Comparison of ENCODE assay signal across 30 mouse cellular contexts in the genomic region with DNA sequence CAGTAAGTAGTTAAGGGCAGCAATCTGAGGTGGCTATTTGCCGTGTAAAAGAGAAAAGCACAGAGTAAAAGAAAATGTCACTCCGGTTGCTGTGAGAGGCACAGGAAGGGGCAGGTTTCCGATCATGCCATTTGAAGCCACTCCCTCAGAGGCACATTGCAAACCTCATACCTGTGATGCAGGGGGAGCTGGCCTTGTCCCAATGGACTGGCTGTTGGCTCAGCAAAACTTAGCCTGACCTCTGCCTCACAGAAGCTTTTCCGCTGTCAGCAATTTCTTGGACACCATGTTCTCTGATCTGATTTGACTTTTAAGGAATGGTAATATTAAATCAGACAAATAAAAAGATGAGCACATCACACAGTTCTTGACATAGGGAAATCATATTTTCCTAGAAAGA. TPM values are rescaled to one million over a fixed set of nuclear protein-coding genes. Genes with fewer than 3 reads are reported as not detected.
DNase-seq lines count a peak whose midpoint lies in the region; ATAC-seq and TF ChIP-seq lines count a peak whose summit lies in the region.
"Had no signal": no experiment of that assay in that cellular context is flagged by ENCODE, and none has a peak within 500 bp of the region (broad histone marks: within the 10 kb centered on the region; RNA-seq: fewer than 3 reads in every experiment).

No protein-coding gene starts in this region.

- no peaks in the 10 kb centered on the region for H3K79me2 ChIP-seq in liver, adult 2 months (ENCODE audit: control insufficient read depth, insufficient read depth, low read length)

- TF ChIP-seq CTCF in liver, adult 2 months (IDR thresholded peaks at IDR 0.05; ENCODE audit: low read depth, low read length): no peak

- H3K9me3 ChIP-seq in kidney, embryonic 16.5 days (ENCODE audit: low read length): no peaks in the 10 kb centered on the region
- H3K9me3 ChIP-seq in liver, embryonic 12.5 days (replicated peaks): no peaks in the 10 kb centered on the region
- H3K9me3 ChIP-seq: embryonic facial prominence, embryonic 12.5 days; lung, embryonic 15.5 days; midbrain, embryonic 13.5 days; neural tube, embryonic 13.5 days had no signal

- no peak overlapping the region for H3K27ac ChIP-seq in kidney, embryonic 16.5 days (ENCODE audit: low read length)
- no peak overlapping the region for H3K27ac ChIP-seq in liver, adult 2 months (replicated peaks; ENCODE audit: insufficient read depth, low read depth, low read length)
- no peak overlapping the region for H3K27ac ChIP-seq in liver, embryonic 12.5 days
- H3K27ac ChIP-seq: embryonic facial prominence, embryonic 12.5 days; hindbrain, embryonic 14.5 days; lung, embryonic 15.5 days; midbrain, embryonic 13.5 days; neural tube, embryonic 13.5 days had no signal

- no peak for ATAC-seq in kidney, embryonic 16.5 days (ENCODE audit: low FRiP score, low TSS enrichment)
- no peak for ATAC-seq in liver, embryonic 12.5 days
- ATAC-seq: forebrain, embryonic 14.5 days; midbrain, embryonic 13.5 days had no signal

- no peaks in the 10 kb centered on the region for H3K36me3 ChIP-seq in kidney, embryonic 16.5 days (ENCODE audit: insufficient read depth, low read length)
- H3K36me3 ChIP-seq in liver, adult 2 months (ENCODE audit: control insufficient read depth, insufficient read depth, low read length): no peaks in the 10 kb centered on the region
- no peaks in the 10 kb centered on the region for H3K36me3 ChIP-seq in liver, embryonic 12.5 days
- H3K36me3 ChIP-seq: embryonic facial prominence, embryonic 12.5 days; lung, embryonic 15.5 days; midbrain, embryonic 13.5 days; neural tube, embryonic 13.5 days had no signal

- no peak for TF ChIP-seq POLR2A in liver, adult 2 months (IDR thresholded peaks at IDR 0.05; ENCODE audit: extremely low read depth, insufficient read depth, low read length)

- H3K27me3 ChIP-seq in kidney, embryonic 16.5 days (ENCODE audit: insufficient read depth, low read length): no peaks in the 10 kb centered on the region
- H3K27me3 ChIP-seq in liver, adult 2 months (ENCODE audit: control insufficient read depth, insufficient read depth, low read length): no peaks in the 10 kb centered on the region
- no peaks in the 10 kb centered on the region for H3K27me3 ChIP-seq in liver, embryonic 12.5 days (replicated peaks)
- H3K27me3 ChIP-seq: embryonic facial prominence, embryonic 12.5 days; lung, embryonic 15.5 days; midbrain, embryonic 13.5 days; neural tube, embryonic 13.5 days had no signal

- WGBS in kidney, embryonic 16.5 days: 48% methylated on average over 4 of the region's 4 CpGs
- WGBS in liver, adult 2 months: 74% methylated on average over 4 of the region's 4 CpGs
- 69% methylated on average over 4 of the region's 4 CpGs for WGBS in liver, embryonic 12.5 days (ENCODE audit: insufficient replicate concordance)

- no peak overlapping the region for H3K9ac ChIP-seq in kidney, embryonic 16.5 days (replicated peaks; ENCODE audit: low read length)
- no peak overlapping the region for H3K9ac ChIP-seq in liver, adult 2 months (ENCODE audit: low read depth, low read length)
- H3K9ac ChIP-seq in liver, embryonic 12.5 days: no peak overlapping the region
- H3K9ac ChIP-seq: embryonic facial prominence, embryonic 12.5 days; hindbrain, embryonic 14.5 days; lung, embryonic 15.5 days; midbrain, embryonic 13.5 days; neural tube, embryonic 13.5 days had no signal

- H3K4me2 ChIP-seq in kidney, embryonic 16.5 days (replicated peaks; ENCODE audit: low read depth, low read length): no peak overlapping the region
- no peak overlapping the region for H3K4me2 ChIP-seq in liver, embryonic 12.5 days
- H3K4me2 ChIP-seq: embryonic facial prominence, embryonic 12.5 days; heart, embryonic 11.5 days; hindbrain, embryonic 14.5 days; lung, embryonic 15.5 days; midbrain, embryonic 13.5 days; neural tube, embryonic 13.5 days had no signal

- H3K4me3 ChIP-seq in kidney, embryonic 16.5 days (ENCODE audit: low read length): no peak overlapping the region
- no peak overlapping the region for H3K4me3 ChIP-seq in liver, adult 2 months (ENCODE audit: insufficient read depth, low read depth, low read length)
- no peak overlapping the region for H3K4me3 ChIP-seq in liver, embryonic 12.5 days
- H3K4me3 ChIP-seq: embryonic facial prominence, embryonic 12.5 days; lung, embryonic 15.5 days; midbrain, embryonic 13.5 days; neural tube, embryonic 13.5 days had no signal

- DNase-seq in adrenal gland, postnatal 14 days: peak; percentile 27
- no peak for DNase-seq in adrenal gland, adult 8-10 months
- DNase-seq in kidney, adult 11 months: peak; percentile 23
- peak; percentile 49 for DNase-seq in liver, adult 2 months (ENCODE audit: extremely low read depth, low read depth, low spot score)
- DNase-seq in kidney, postnatal 36 days: peak; percentile 27 to 59
- no peak for DNase-seq in right cerebral cortex, postnatal 14 days
- DNase-seq: cerebellum, adult 11-12 months; cerebellum, adult 9-11 months; embryo, embryonic 11 days; gastrocnemius, postnatal 14 days; layer of hippocampus, adult 9-11 months; liver; lung, postnatal 4 days; thymus, postnatal 4 days had no signal

- H3K4me1 ChIP-seq in kidney, embryonic 16.5 days (ENCODE audit: insufficient read depth, low read length): no peaks in the 10 kb centered on the region
- no peaks in the 10 kb centered on the region for H3K4me1 ChIP-seq in liver, adult 2 months (ENCODE audit: control insufficient read depth, insufficient read depth, low read length)
- no peaks in the 10 kb centered on the region for H3K4me1 ChIP-seq in liver, embryonic 12.5 days
- H3K4me1 ChIP-seq: embryonic facial prominence, embryonic 12.5 days; lung, embryonic 15.5 days; midbrain, embryonic 13.5 days; neural tube, embryonic 13.5 days had no signal

RNA-seq across cellular contexts. Expression of a gene that starts 52.4 kb away (rescaled TPM):
- not detected in 2 replicates for total RNA-seq in adrenal gland, postnatal 14 days (2021)
- not detected for total RNA-seq in adrenal gland, adult 8-10 months (2022)
- polyA plus RNA-seq in kidney, embryonic 16.5 days (2015; fragmentation: Nextera tagmentation; extraction: Ambion mirVana): not detected in 2 replicates
- not detected in 2 replicates for total RNA-seq in liver, adult 2 months (2014; rRNA removed)
- polyA plus RNA-seq in liver, adult 2 months (2012; rRNA removed): not detected in 2 replicates
- not detected in 2 replicates for polyA plus RNA-seq in liver, embryonic 12.5 days (2016; fragmentation: Nextera tagmentation; extraction: Ambion mirVana)
- total RNA-seq: gastrocnemius, postnatal 14 days; granulocyte monocyte progenitor cell, adult 5-6 weeks; hematopoietic stem cell, adult 5-6 weeks; megakaryocyte-erythroid progenitor cell, adult 5-6 weeks had no signal
- polyA plus RNA-seq: limb, embryonic 11.5 days; liver, embryonic 16.5 days; neural tube, embryonic 13.5 days; stomach, embryonic 14.5 days; testis, adult 2 months had no signal

Comparison
In these comparisons a context has a peak if more than half of its experiments do, and no peak if none do; other contexts are left out.
1. DNase-seq: peak in adrenal gland, postnatal 14 days (single experiment), kidney, adult 11 months (single experiment), liver, adult 2 months (single experiment) and kidney, postnatal 36 days (2 of 2); none in adrenal gland, adult 8-10 months (single experiment) and right cerebral cortex, postnatal 14 days (single experiment).